8 mouse cellular contexts compared by ENCODE assay signal in genomic region chr3:22075887-22076560, GRCm38 (mm10). TPM values are rescaled to one million over a fixed set of nuclear protein-coding genes. Genes with fewer than 3 reads are reported as not detected.
DNase-seq lines count a peak whose midpoint lies in the region; ATAC-seq and TF ChIP-seq lines count a peak whose summit lies in the region.

No protein-coding gene starts in this region.

- peak; percentile 86 for ATAC-seq in embryonic facial prominence, embryonic 13.5 days (ENCODE audit: insufficient number of reproducible peaks, insufficient read depth, low FRiP score, low TSS enrichment, low read depth)
- ATAC-seq in heart, embryonic 11.5 days (replicated peaks; ENCODE audit: insufficient number of reproducible peaks, low FRiP score, low TSS enrichment), result peak; percentile 80
- ATAC-seq in kidney, embryonic 16.5 days (ENCODE audit: low FRiP score, low TSS enrichment), result peak; percentile 90
- peak; percentile 71 for ATAC-seq in monocyte, adult 5-6 weeks (replicated peaks; ENCODE audit: insufficient number of reproducible peaks, low FRiP score, low TSS enrichment, poor library complexity, severe bottlenecking)

- peak overlapping the region; percentile 69 for H3K4me2 ChIP-seq in embryonic facial prominence, embryonic 13.5 days
- H3K4me2 ChIP-seq in heart, embryonic 11.5 days, result peak overlapping the region; percentile 84
- H3K4me2 ChIP-seq in kidney, embryonic 16.5 days (replicated peaks; ENCODE audit: low read depth, low read length), result peak overlapping the region; percentile 89

- H3K9me3 ChIP-seq in embryonic facial prominence, embryonic 13.5 days, result no peaks in the 10 kb centered on the region
- no peaks in the 10 kb centered on the region for H3K9me3 ChIP-seq in heart, embryonic 11.5 days (replicated peaks; ENCODE audit: control insufficient read depth, low read length)
- H3K9me3 ChIP-seq in kidney, embryonic 16.5 days (ENCODE audit: low read length), result no peaks in the 10 kb centered on the region

- peak; percentile 95 for DNase-seq in 416B (ENCODE audit: low read depth)
- peak; percentile 88 to 94 for DNase-seq in adrenal gland, postnatal 36 days
- DNase-seq in liver, adult 2 months (ENCODE audit: extremely low read depth, low read depth, low spot score), result peak; percentile 75
- DNase-seq in spleen, postnatal 36 days (ENCODE audit: low spot score in 2 of 2), result peak; percentile 89 to 90

- peak; percentile 48; the same call in 1 of the 2 replicates for TF ChIP-seq POLR2A in liver, adult 2 months (IDR thresholded peaks at IDR 0.05; ENCODE audit: extremely low read depth, insufficient read depth, low read length)

- no peak for TF ChIP-seq CTCF in liver, adult 2 months (IDR thresholded peaks at IDR 0.05; ENCODE audit: low read depth, low read length)

- H3K4me1 ChIP-seq in embryonic facial prominence, embryonic 13.5 days, result peaks cover 31% of the 10 kb centered on the region
- H3K4me1 ChIP-seq in heart, embryonic 11.5 days (ENCODE audit: control insufficient read depth, insufficient read depth, low read length), result peaks cover 21% of the 10 kb centered on the region
- peaks cover 23% of the 10 kb centered on the region for H3K4me1 ChIP-seq in kidney, embryonic 16.5 days (ENCODE audit: insufficient read depth, low read length)
- H3K4me1 ChIP-seq in liver, adult 2 months (ENCODE audit: control insufficient read depth, insufficient read depth, low read length), result peaks cover 18% of the 10 kb centered on the region

- under 1% methylated on average over 49 of the region's 70 CpGs for WGBS in embryonic facial prominence, embryonic 13.5 days
- under 1% methylated on average over 39 of the region's 70 CpGs for WGBS in heart, embryonic 11.5 days (ENCODE audit: insufficient replicate concordance)
- WGBS in kidney, embryonic 16.5 days, result under 1% methylated on average over 42 of the region's 70 CpGs
- 1% methylated on average over 41 of the region's 70 CpGs for WGBS in liver, adult 2 months

- H3K79me2 ChIP-seq in liver, adult 2 months (ENCODE audit: control insufficient read depth, insufficient read depth, low read length), result peaks cover 21% of the 10 kb centered on the region; the same call in 1 of the 2 replicates

- H3K27ac ChIP-seq in embryonic facial prominence, embryonic 13.5 days, result peak overlapping the region; percentile 97
- H3K27ac ChIP-seq in heart, embryonic 11.5 days (ENCODE audit: low read depth, low read length), result peak overlapping the region; percentile 98
- peak overlapping the region; percentile 92 for H3K27ac ChIP-seq in kidney, embryonic 16.5 days (ENCODE audit: low read length)
- peak overlapping the region; percentile 94 for H3K27ac ChIP-seq in liver, adult 2 months (replicated peaks; ENCODE audit: insufficient read depth, low read depth, low read length)

- no peaks in the 10 kb centered on the region for H3K27me3 ChIP-seq in embryonic facial prominence, embryonic 13.5 days
- H3K27me3 ChIP-seq in heart, embryonic 11.5 days (ENCODE audit: control insufficient read depth, insufficient read depth, low read length), result no peaks in the 10 kb centered on the region
- H3K27me3 ChIP-seq in kidney, embryonic 16.5 days (ENCODE audit: insufficient read depth, low read length), result no peaks in the 10 kb centered on the region
- H3K27me3 ChIP-seq in liver, adult 2 months (ENCODE audit: control insufficient read depth, insufficient read depth, low read length), result no peaks in the 10 kb centered on the region

- peak overlapping the region; percentile 89 for H3K4me3 ChIP-seq in embryonic facial prominence, embryonic 13.5 days
- peak overlapping the region; percentile 73 for H3K4me3 ChIP-seq in heart, embryonic 11.5 days (ENCODE audit: low read depth, low read length)
- peak overlapping the region; percentile 93 for H3K4me3 ChIP-seq in kidney, embryonic 16.5 days (ENCODE audit: low read length)
- H3K4me3 ChIP-seq in liver, adult 2 months (ENCODE audit: insufficient read depth, low read depth, low read length), result peak overlapping the region; percentile 92

- peak overlapping the region; percentile 88 for H3K9ac ChIP-seq in embryonic facial prominence, embryonic 13.5 days
- H3K9ac ChIP-seq in heart, embryonic 11.5 days (ENCODE audit: low read depth, low read length), result peak overlapping the region; percentile 97
- peak overlapping the region; percentile 91 for H3K9ac ChIP-seq in kidney, embryonic 16.5 days (replicated peaks; ENCODE audit: low read length)
- peak overlapping the region; percentile 96 for H3K9ac ChIP-seq in liver, adult 2 months (ENCODE audit: low read depth, low read length)

- peaks cover 4% of the 10 kb centered on the region; the same call in 1 of the 2 replicates for H3K36me3 ChIP-seq in embryonic facial prominence, embryonic 13.5 days
- no peaks in the 10 kb centered on the region; the same call in 1 of the 2 replicates for H3K36me3 ChIP-seq in heart, embryonic 11.5 days (ENCODE audit: control insufficient read depth, insufficient read depth, low read length)
- H3K36me3 ChIP-seq in kidney, embryonic 16.5 days (ENCODE audit: insufficient read depth, low read length), result 0 out of 2 replicates have a peak, but pooled peaks cover 7% of the 10 kb centered on the region
- H3K36me3 ChIP-seq in liver, adult 2 months (ENCODE audit: control insufficient read depth, insufficient read depth, low read length), result no peaks in the 10 kb centered on the region

RNA-seq across cellular contexts. Expression of gene Tbl1xr1, which starts 0.4 kb away (rescaled TPM):
- 100 to 1,000 TPM in 1 of 2 experiments, 10 to 100 TPM in 1; 70.1 to 109 TPM for total RNA-seq in adrenal gland, postnatal 36 days (2021)
- 22.7 and 23.7 TPM in 2 replicates for polyA plus RNA-seq in embryonic facial prominence, embryonic 13.5 days (2015; fragmentation: Nextera tagmentation; extraction: Ambion mirVana)
- 16.9 and 21.4 TPM in 2 replicates for polyA plus RNA-seq in heart, embryonic 11.5 days (2014; fragmentation: Nextera tagmentation; extraction: Ambion mirVana)
- 19.2 and 23.2 TPM in 2 replicates for polyA plus RNA-seq in kidney, embryonic 16.5 days (2015; fragmentation: Nextera tagmentation; extraction: Ambion mirVana)
- 35.6 and 37.3 TPM in 2 replicates for total RNA-seq in liver, adult 2 months (2014; rRNA removed)
- 12.6 and 19.4 TPM in 2 replicates for polyA plus RNA-seq in liver, adult 2 months (2012; rRNA removed)
- 83.4 to 96.7 TPM (median 89.1 TPM) in 3 replicates for total RNA-seq in monocyte, adult 5-6 weeks (2017)

Comparison
In these comparisons a context has a peak if more than half of its experiments do, and no peak if none do; other contexts are left out.
1. Peak in every context shown above with its lines: DNase-seq, ATAC-seq, H3K4me3 ChIP-seq and H3K27ac ChIP-seq.